Mouse (Mus musculus): ENCODE results near the gene Pcsk5. TPM values are rescaled to one million over a fixed set of nuclear protein-coding genes. Genes with fewer than 3 reads are reported as not detected.

Pcsk5 gene
- total RNA-seq, 2 experiments from 2014 or later: under 0.01 TPM; not detected in 1

GRCm38 (mm10) chr19:17603322-17603721 is 234.1 kb downstream of the Pcsk5 start:
- ATAC-seq (replicated peaks; ENCODE audit: low FRiP score, poor library complexity, severe bottlenecking): no peak

DNA sequence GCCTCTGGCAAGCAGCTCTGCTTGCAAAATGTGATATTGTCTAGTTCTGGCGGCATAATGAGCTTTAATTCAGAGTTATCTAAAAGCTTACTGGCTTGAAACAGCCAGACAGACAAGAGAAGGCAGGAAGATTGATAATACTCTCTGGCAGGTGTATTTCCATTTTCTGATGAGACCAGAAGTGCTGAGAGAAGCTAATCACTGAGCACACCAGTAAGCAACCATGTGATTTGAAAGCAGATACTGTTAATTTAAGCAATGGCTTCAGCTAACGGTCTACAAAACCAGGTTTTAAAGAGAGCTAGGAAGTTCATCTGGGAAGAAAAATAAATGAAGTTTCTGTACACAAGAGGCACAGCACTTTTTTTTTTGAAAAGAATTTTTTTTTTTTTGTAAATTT is 237.1 kb downstream of the Pcsk5 start:
- no peak for ATAC-seq (replicated peaks; ENCODE audit: low FRiP score, poor library complexity, severe bottlenecking)

GRCm38 (mm10) chr19:17592790-17593189 is 244.6 kb downstream of the Pcsk5 start:
- ATAC-seq (replicated peaks; ENCODE audit: low FRiP score, poor library complexity, severe bottlenecking): no peak

- no peak for ATAC-seq (replicated peaks; ENCODE audit: low FRiP score, poor library complexity, severe bottlenecking)
Measured at GRCm38 (mm10) chr19:17591335-17591734, 246.1 kb downstream of the Pcsk5 start.

GRCm38 (mm10) chr19:17590314-17590713 is 247.1 kb downstream of the Pcsk5 start:
- ATAC-seq (replicated peaks; ENCODE audit: low FRiP score, poor library complexity, severe bottlenecking): no peak

DNA sequence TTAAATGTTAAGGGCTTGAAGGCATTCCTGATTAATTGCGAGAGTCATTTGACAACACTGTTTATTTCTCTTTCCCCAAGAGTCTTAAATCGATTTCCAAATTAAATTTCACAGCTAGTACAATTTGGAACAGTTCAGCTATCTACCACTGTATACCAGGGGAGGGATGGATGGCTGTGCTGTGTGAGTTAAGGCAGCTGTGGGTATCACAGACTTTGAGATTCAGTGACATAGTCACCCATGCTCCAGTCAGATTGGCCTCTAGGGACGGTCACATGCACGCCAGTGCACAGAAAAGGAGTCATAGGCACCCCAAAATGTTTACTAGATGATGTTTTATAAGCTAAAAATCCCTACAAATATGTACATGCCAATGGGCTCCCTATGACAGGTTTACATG is 260.0 kb downstream of the Pcsk5 start:
- ATAC-seq (replicated peaks; ENCODE audit: low FRiP score, poor library complexity, severe bottlenecking): no peak

DNA sequence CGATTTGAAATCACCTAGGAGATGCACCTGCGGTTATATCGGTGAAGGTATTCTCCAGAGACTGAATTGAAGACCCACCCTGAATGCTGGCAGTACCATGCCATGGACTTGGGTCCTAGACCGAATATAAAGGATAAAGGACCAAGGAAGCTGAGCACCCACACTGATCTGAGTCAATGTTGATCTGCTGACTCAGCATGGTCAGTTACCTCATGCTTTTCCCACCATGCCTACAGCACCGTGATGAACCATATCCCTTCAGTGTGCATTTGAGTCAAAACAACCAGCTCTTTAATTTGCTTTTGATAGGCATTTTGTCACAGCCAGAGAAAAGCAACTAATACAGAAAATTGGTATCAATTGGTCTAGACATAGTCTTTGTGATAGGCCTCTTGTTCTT is 262.9 kb downstream of the Pcsk5 start:
- ATAC-seq (replicated peaks; ENCODE audit: low FRiP score, poor library complexity, severe bottlenecking): no peak

- no peak for ATAC-seq (replicated peaks; ENCODE audit: low FRiP score, poor library complexity, severe bottlenecking)
Measured at GRCm38 (mm10) chr19:17572315-17572714, 265.1 kb downstream of the Pcsk5 start.

DNA sequence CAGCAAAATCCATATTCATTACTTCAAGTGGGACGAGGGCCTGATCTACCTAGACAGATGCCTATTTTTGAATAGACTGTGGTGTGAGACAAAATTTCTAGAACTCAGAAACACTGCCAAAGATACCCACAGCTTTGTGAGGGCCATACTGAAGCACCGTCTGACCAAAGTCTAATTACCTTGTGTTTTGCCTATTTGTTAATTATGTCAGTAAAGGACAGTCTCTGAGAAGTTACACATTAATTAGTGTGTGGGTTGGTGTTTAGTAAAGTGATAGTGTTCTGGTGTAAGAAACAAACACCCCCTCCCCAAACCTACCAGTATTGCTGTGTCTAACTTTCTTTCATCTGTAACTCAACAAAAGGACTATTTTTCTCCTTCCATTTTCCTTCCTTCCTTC is 266.5 kb downstream of the Pcsk5 start:
- ATAC-seq (replicated peaks; ENCODE audit: low FRiP score, poor library complexity, severe bottlenecking): no peak

- ATAC-seq (replicated peaks; ENCODE audit: low FRiP score, poor library complexity, severe bottlenecking): no peak
Measured at GRCm38 (mm10) chr19:17567264-17567663, 270.2 kb downstream of the Pcsk5 start.

- ATAC-seq (replicated peaks; ENCODE audit: low FRiP score, poor library complexity, severe bottlenecking): no peak
Measured at GRCm38 (mm10) chr19:17566097-17566496, 271.3 kb downstream of the Pcsk5 start.

DNA sequence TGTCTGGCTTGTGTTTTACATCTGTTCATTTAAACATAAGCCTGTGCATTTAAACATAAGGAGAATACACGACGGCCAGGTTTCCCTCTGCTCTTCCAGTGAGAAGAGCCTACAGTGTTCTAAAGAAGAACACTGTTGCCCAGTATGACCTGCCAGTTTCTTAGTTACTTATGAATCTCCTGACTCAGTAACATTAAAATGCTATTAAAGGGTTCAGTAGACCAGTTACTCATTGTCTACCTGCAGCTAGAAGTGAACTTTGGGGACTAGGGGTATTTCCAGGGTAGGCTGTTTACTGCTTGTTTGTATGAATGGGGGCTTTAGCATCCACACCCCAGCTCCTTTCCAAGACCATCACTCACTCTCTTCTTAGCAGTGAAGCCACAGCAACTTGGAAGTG is 278.7 kb downstream of the Pcsk5 start:
- ATAC-seq (replicated peaks; ENCODE audit: low FRiP score, poor library complexity, severe bottlenecking): no peak

DNA sequence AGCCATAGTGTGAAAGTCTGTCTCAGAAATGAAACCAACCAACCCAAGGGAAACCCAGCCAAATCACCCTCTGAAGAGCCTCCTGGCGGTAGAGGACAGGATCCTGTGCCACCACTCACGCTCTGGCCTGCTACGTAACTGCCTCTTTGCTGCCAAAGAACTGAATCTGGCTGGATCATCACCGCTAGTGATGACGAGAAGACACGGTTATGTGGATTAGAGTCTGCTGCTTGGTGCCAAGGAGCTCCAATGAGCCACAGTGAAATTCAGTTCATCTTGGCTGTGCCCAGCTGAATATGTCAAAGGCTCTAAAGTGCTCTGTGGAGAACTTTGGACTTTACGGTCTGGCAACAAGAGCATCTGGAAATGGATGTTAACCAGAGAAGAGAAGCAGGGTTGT is 282.3 kb downstream of the Pcsk5 start:
- ATAC-seq (replicated peaks; ENCODE audit: low FRiP score, poor library complexity, severe bottlenecking): no peak

DNA sequence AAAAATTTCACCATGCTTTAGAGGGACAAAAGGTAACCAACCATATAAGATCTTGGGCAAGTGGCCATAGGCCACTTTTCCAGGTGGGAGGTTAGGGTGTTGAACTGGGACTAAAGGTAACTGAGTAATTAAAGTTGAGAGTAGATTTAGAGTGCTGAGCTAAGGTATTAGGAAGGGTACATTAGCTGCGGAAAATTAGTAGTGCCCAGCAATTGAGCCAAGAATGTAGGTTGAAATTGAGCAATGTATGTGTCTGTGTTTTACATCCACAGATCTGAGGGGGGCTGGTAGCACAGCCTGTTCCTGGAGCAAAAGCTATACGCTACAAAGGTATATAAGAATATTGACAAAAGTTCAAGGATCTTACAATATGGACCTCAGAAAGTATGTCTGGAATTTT is 282.9 kb downstream of the Pcsk5 start:
- no peak for ATAC-seq (replicated peaks; ENCODE audit: low FRiP score, poor library complexity, severe bottlenecking)

DNA sequence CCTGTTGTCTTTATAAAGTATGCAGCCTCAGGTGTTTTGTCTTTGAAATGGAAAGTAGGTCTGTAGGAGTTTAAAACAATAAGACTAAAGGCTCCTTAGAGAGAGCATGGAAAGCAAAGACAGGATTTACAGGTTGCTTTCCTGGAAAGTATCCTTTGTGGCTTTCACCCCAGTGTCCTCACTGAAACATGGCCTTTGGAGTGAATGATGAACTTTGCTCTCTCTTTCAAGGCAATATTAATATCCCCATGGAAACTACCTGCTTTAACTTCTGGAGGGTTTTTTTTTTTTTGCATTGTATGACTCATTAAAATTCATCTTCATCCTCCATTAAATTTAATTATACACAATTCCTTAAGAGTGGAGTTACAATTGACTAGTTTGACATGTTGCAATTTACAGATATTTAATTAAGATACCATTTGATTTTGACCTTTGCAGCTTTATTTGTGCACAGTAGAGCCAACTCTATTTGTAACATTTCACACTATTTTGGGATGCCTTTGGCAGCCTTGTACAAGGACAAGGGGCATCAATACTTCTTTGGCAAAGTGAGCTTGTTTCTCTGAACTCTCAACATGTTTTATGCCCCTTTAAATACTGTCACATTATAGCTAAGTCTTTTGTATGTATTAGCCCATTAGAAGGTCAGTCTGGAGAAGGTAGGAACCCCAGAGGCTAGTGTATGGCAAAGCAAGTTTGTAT is 283.9 kb downstream of the Pcsk5 start:
- no peak for ATAC-seq (replicated peaks; ENCODE audit: low FRiP score, poor library complexity, severe bottlenecking)

- ATAC-seq (replicated peaks; ENCODE audit: low FRiP score, poor library complexity, severe bottlenecking): no peak
Measured at GRCm38 (mm10) chr19:17528746-17529532, 308.5 kb downstream of the Pcsk5 start.

GRCm38 (mm10) chr19:17525558-17525957 is 311.9 kb downstream of the Pcsk5 start:
- no peak for ATAC-seq (replicated peaks; ENCODE audit: low FRiP score, poor library complexity, severe bottlenecking)

- ATAC-seq (replicated peaks; ENCODE audit: low FRiP score, poor library complexity, severe bottlenecking): no peak
Measured at GRCm38 (mm10) chr19:17514456-17514855, 323.0 kb downstream of the Pcsk5 start.

GRCm38 (mm10) chr19:17511283-17511682 is 326.1 kb downstream of the Pcsk5 start:
- ATAC-seq (replicated peaks; ENCODE audit: low FRiP score, poor library complexity, severe bottlenecking): no peak

GRCm38 (mm10) chr19:17504212-17504611 is 333.2 kb downstream of the Pcsk5 start:
- no peak for ATAC-seq (replicated peaks; ENCODE audit: low FRiP score, poor library complexity, severe bottlenecking)

GRCm38 (mm10) chr19:17498586-17499235 is 338.7 kb downstream of the Pcsk5 start:
- no peak for ATAC-seq (replicated peaks; ENCODE audit: low FRiP score, poor library complexity, severe bottlenecking)

Data from erythroblast, adult 5-6 weeks (primary cell).